Mouse (Mus musculus): ENCODE results near the gene Xirp1. TPM values are rescaled to one million over a fixed set of nuclear protein-coding genes. Genes with fewer than 3 reads are reported as not detected.

Gene Xirp1
- polyA plus RNA-seq, 1 experiment from 2014 or later = not detected

- Histone ChIP-seq H3K27me3 (ENCODE audit: control insufficient read depth, insufficient read depth, low read length) (no peaks in the 10 kb centered on the region), H3K4me3 (ENCODE audit: low read depth, low read length) (no peak overlapping the region), H3K9me3 (ENCODE audit: control insufficient read depth, low read length) (no peaks in the 10 kb centered on the region), H3K9ac (ENCODE audit: low read length) (no peak overlapping the region), H3K4me1 (replicated peaks; ENCODE audit: control insufficient read depth, insufficient read depth, low read length) (no peaks in the 10 kb centered on the region), H3K4me2 (ENCODE audit: low read depth, low read length, severe bottlenecking) (no peak overlapping the region), H3K27ac (ENCODE audit: low read depth, low read length) (no peak overlapping the region), H3K36me3 (ENCODE audit: control insufficient read depth, insufficient read depth, low read length) (no peaks in the 10 kb centered on the region)
- WGBS = 18% methylated on average over 5 of the region's 5 CpGs
- DNase-seq (ENCODE audit: low spot score) (no peak), ATAC-seq (replicated peaks; ENCODE audit: low FRiP score) (no peak)
Observed at GRCm38 (mm10) chr9:119991310-119991709, 32.1 kb downstream of the Xirp1 start.

GRCm38 (mm10) chr9:119988304-119988703 lies 35.1 kb downstream of the Xirp1 start:
- H3K9ac ChIP-seq (ENCODE audit: low read length) = no peak overlapping the region
- no peaks in the 10 kb centered on the region for H3K36me3 ChIP-seq (ENCODE audit: control insufficient read depth, insufficient read depth, low read length)
- peaks cover 4% of the 10 kb centered on the region; the same call in 1 of the 2 replicates for H3K4me1 ChIP-seq (replicated peaks; ENCODE audit: control insufficient read depth, insufficient read depth, low read length)
- H3K4me2 ChIP-seq (ENCODE audit: low read depth, low read length, severe bottlenecking) = no peak overlapping the region
- DNase-seq (ENCODE audit: low spot score) = no peak
- no peak for ATAC-seq (replicated peaks; ENCODE audit: low FRiP score)
- H3K9me3 ChIP-seq (ENCODE audit: control insufficient read depth, low read length) = no peaks in the 10 kb centered on the region
- 47% methylated on average over 7 of the region's 7 CpGs for WGBS
- H3K27me3 ChIP-seq (ENCODE audit: control insufficient read depth, insufficient read depth, low read length) = no peaks in the 10 kb centered on the region; the same call in 1 of the 2 replicates
- H3K27ac ChIP-seq (ENCODE audit: low read depth, low read length) = no peak overlapping the region
- no peak overlapping the region for H3K4me3 ChIP-seq (ENCODE audit: low read depth, low read length)

GRCm38 (mm10) chr9:119985881-119986574 lies 37.4 kb downstream of the Xirp1 start:
- 81% methylated on average over 10 of the region's 10 CpGs for WGBS
- no peaks in the 10 kb centered on the region for H3K36me3 ChIP-seq (ENCODE audit: control insufficient read depth, insufficient read depth, low read length)
- H3K9ac ChIP-seq (ENCODE audit: low read length) = no peak overlapping the region
- DNase-seq (ENCODE audit: low spot score) (no peak), ATAC-seq (replicated peaks; ENCODE audit: low FRiP score) (no peak)
- no peak overlapping the region for H3K4me2 ChIP-seq (ENCODE audit: low read depth, low read length, severe bottlenecking)
- H3K27ac ChIP-seq (ENCODE audit: low read depth, low read length) = no peak overlapping the region
- H3K27me3 ChIP-seq (ENCODE audit: control insufficient read depth, insufficient read depth, low read length) = peaks cover 5% of the 10 kb centered on the region; the same call in 1 of the 2 replicates
- H3K9me3 ChIP-seq (ENCODE audit: control insufficient read depth, low read length) = no peaks in the 10 kb centered on the region
- no peak overlapping the region for H3K4me3 ChIP-seq (ENCODE audit: low read depth, low read length)
- H3K4me1 ChIP-seq (replicated peaks; ENCODE audit: control insufficient read depth, insufficient read depth, low read length) = peaks cover 27% of the 10 kb centered on the region

GRCm38 (mm10) chr9:119984536-119985011 lies 38.8 kb downstream of the Xirp1 start, which contains the start of gene Csrnp1:
TSS of gene Csrnp1 (minus strand) at chr9:119984658.
- Histone ChIP-seq H3K4me1 (replicated peaks; ENCODE audit: control insufficient read depth, insufficient read depth, low read length) (peaks cover 33% of the 10 kb centered on the region), H3K9ac (ENCODE audit: low read length) (peak within 1 kb of the TSS; percentile 58), H3K9me3 (ENCODE audit: control insufficient read depth, low read length) (no peaks in the 10 kb centered on the region), H3K4me2 (ENCODE audit: low read depth, low read length, severe bottlenecking) (peak within 1 kb of the TSS; percentile 94), H3K36me3 (ENCODE audit: control insufficient read depth, insufficient read depth, low read length) (no peaks in the 10 kb centered on the region), H3K4me3 (ENCODE audit: low read depth, low read length) (peak within 1 kb of the TSS; percentile 55), H3K27ac (ENCODE audit: low read depth, low read length) (no peak within 1 kb of the TSS), H3K27me3 (ENCODE audit: control insufficient read depth, insufficient read depth, low read length) (peaks cover 5% of the 10 kb centered on the region; the same call in 1 of the 2 replicates)
- DNase-seq (ENCODE audit: low spot score) (peak; percentile 61), ATAC-seq (replicated peaks; ENCODE audit: low FRiP score) (peak; percentile 3; the same call in 1 of the 2 replicates)
- WGBS = 4% methylated on average over 14 of the region's 14 CpGs

- Histone ChIP-seq H3K4me3 (ENCODE audit: low read depth, low read length) (peak overlapping the region; percentile 55), H3K27me3 (ENCODE audit: control insufficient read depth, insufficient read depth, low read length) (peaks cover 5% of the 10 kb centered on the region; the same call in 1 of the 2 replicates), H3K27ac (ENCODE audit: low read depth, low read length) (no peak overlapping the region), H3K4me2 (ENCODE audit: low read depth, low read length, severe bottlenecking) (peak overlapping the region; percentile 94), H3K9me3 (ENCODE audit: control insufficient read depth, low read length) (no peaks in the 10 kb centered on the region), H3K9ac (ENCODE audit: low read length) (peak overlapping the region; percentile 58), H3K36me3 (ENCODE audit: control insufficient read depth, insufficient read depth, low read length) (no peaks in the 10 kb centered on the region), H3K4me1 (replicated peaks; ENCODE audit: control insufficient read depth, insufficient read depth, low read length) (peaks cover 35% of the 10 kb centered on the region)
- ATAC-seq (replicated peaks; ENCODE audit: low FRiP score) = peak; percentile 76
- WGBS = under 1% methylated on average over 63 of the region's 79 CpGs
- DNase-seq (ENCODE audit: low spot score) = peak; percentile 88
Observed at GRCm38 (mm10) chr9:119983585-119984535, 39.5 kb downstream of the Xirp1 start.

GRCm38 (mm10) chr9:119982956-119983551 lies 40.3 kb downstream of the Xirp1 start:
- H3K9ac ChIP-seq (ENCODE audit: low read length) = peak overlapping the region; percentile 58
- DNase-seq (ENCODE audit: low spot score) (peak; percentile 60), ATAC-seq (replicated peaks; ENCODE audit: low FRiP score) (peak; percentile 8; the same call in 1 of the 2 replicates)
- no peak overlapping the region for H3K27ac ChIP-seq (ENCODE audit: low read depth, low read length)
- H3K4me3 ChIP-seq (ENCODE audit: low read depth, low read length) = peak overlapping the region; percentile 55
- WGBS = 1% methylated on average over 47 of the region's 48 CpGs
- peak overlapping the region; percentile 94 for H3K4me2 ChIP-seq (ENCODE audit: low read depth, low read length, severe bottlenecking)
- H3K9me3 ChIP-seq (ENCODE audit: control insufficient read depth, low read length) = no peaks in the 10 kb centered on the region
- peaks cover 35% of the 10 kb centered on the region for H3K4me1 ChIP-seq (replicated peaks; ENCODE audit: control insufficient read depth, insufficient read depth, low read length)
- H3K27me3 ChIP-seq (ENCODE audit: control insufficient read depth, insufficient read depth, low read length) = peaks cover 5% of the 10 kb centered on the region; the same call in 1 of the 2 replicates
- no peaks in the 10 kb centered on the region for H3K36me3 ChIP-seq (ENCODE audit: control insufficient read depth, insufficient read depth, low read length)

GRCm38 (mm10) chr9:119982241-119982811 lies 41.1 kb downstream of the Xirp1 start:
- Histone ChIP-seq H3K27me3 (ENCODE audit: control insufficient read depth, insufficient read depth, low read length) (peaks cover 5% of the 10 kb centered on the region; the same call in 1 of the 2 replicates), H3K4me3 (ENCODE audit: low read depth, low read length) (peak overlapping the region; percentile 55), H3K4me2 (ENCODE audit: low read depth, low read length, severe bottlenecking) (peak overlapping the region; percentile 94), H3K9me3 (ENCODE audit: control insufficient read depth, low read length) (no peaks in the 10 kb centered on the region), H3K4me1 (replicated peaks; ENCODE audit: control insufficient read depth, insufficient read depth, low read length) (peaks cover 35% of the 10 kb centered on the region), H3K36me3 (ENCODE audit: control insufficient read depth, insufficient read depth, low read length) (no peaks in the 10 kb centered on the region), H3K9ac (ENCODE audit: low read length) (no peak overlapping the region; the same call in 1 of the 2 replicates), H3K27ac (ENCODE audit: low read depth, low read length) (peak overlapping the region; percentile 75; the same call in 1 of the 2 replicates)
- peak; percentile 25; the same call in 1 of the 2 replicates for ATAC-seq (replicated peaks; ENCODE audit: low FRiP score)
- WGBS = 2% methylated on average over 11 of the region's 11 CpGs
- peak; percentile 75 for DNase-seq (ENCODE audit: low spot score)

All from forebrain, embryonic 11.5 days (tissue).